Mouse (Mus musculus): ENCODE results near the gene Hoxd10. TPM values are rescaled to one million over a fixed set of nuclear protein-coding genes. Genes with fewer than 3 reads are reported as not detected.

The Hoxd10 gene
- total and polyA plus RNA-seq, 2 experiments from 2014 or later = not detected

GRCm38 (mm10) chr2:74680561-74681398 is 10.9 kb upstream of the Hoxd10 start:
- no peak for TF ChIP-seq EP300 (IDR thresholded peaks at IDR 0.05; ENCODE audit: low read depth)
- no peak for TF ChIP-seq CTCF (IDR thresholded peaks at IDR 0.05; ENCODE audit: low read depth)
- DNase-seq (ENCODE audit: low spot score) = no peak
- no peaks in the 10 kb centered on the region for H3K9me3 ChIP-seq (replicated peaks; ENCODE audit: control insufficient read depth, low read length)
- H3K4me1 ChIP-seq (ENCODE audit: control insufficient read depth, insufficient read depth) = peaks cover 9% of the 10 kb centered on the region; the same call in 1 of the 2 replicates
- H3K27me3 ChIP-seq (ENCODE audit: control insufficient read depth, insufficient read depth, low read length) = peaks cover 100% of the 10 kb centered on the region
- no peaks in the 10 kb centered on the region for H3K36me3 ChIP-seq (replicated peaks; ENCODE audit: control insufficient read depth, insufficient read depth, low read length)
- H3K27ac ChIP-seq (ENCODE audit: low read depth) = no peak overlapping the region
- H3K4me3 ChIP-seq (ENCODE audit: low read depth, low read length) = no peak overlapping the region
- 3% methylated on average over 21 of the region's 21 CpGs for WGBS
- no peak overlapping the region for H3K4me2 ChIP-seq (ENCODE audit: low read depth, low read length)
- no peak for ATAC-seq (ENCODE audit: insufficient read depth, low read depth)
- H3K9ac ChIP-seq (replicated peaks; ENCODE audit: low read depth, low read length) = no peak overlapping the region

GRCm38 (mm10) chr2:74681594-74682531 is 9.9 kb upstream of the Hoxd10 start:
- H3K36me3 ChIP-seq (replicated peaks; ENCODE audit: control insufficient read depth, insufficient read depth, low read length) = no peaks in the 10 kb centered on the region
- no peak overlapping the region for H3K27ac ChIP-seq (ENCODE audit: low read depth)
- peak overlapping the region; percentile 33 for H3K4me2 ChIP-seq (ENCODE audit: low read depth, low read length)
- TF ChIP-seq CTCF (IDR thresholded peaks at IDR 0.05; ENCODE audit: low read depth) (no peak), EP300 (IDR thresholded peaks at IDR 0.05; ENCODE audit: low read depth) (no peak)
- DNase-seq (ENCODE audit: low spot score) (no peak), ATAC-seq (ENCODE audit: insufficient read depth, low read depth) (no peak)
- under 1% methylated on average over 78 of the region's 78 CpGs for WGBS
- H3K4me1 ChIP-seq (ENCODE audit: control insufficient read depth, insufficient read depth) = peaks cover 9% of the 10 kb centered on the region; the same call in 1 of the 2 replicates
- H3K27me3 ChIP-seq (ENCODE audit: control insufficient read depth, insufficient read depth, low read length) = peaks cover 99% of the 10 kb centered on the region
- peak overlapping the region; percentile 36 for H3K4me3 ChIP-seq (ENCODE audit: low read depth, low read length)
- H3K9ac ChIP-seq (replicated peaks; ENCODE audit: low read depth, low read length) = no peak overlapping the region
- no peaks in the 10 kb centered on the region for H3K9me3 ChIP-seq (replicated peaks; ENCODE audit: control insufficient read depth, low read length)

- no peak for DNase-seq (ENCODE audit: low spot score)
- Histone ChIP-seq H3K4me2 (ENCODE audit: low read depth, low read length) (peak overlapping the region; percentile 33), H3K4me3 (ENCODE audit: low read depth, low read length) (peak overlapping the region; percentile 36), H3K9ac (replicated peaks; ENCODE audit: low read depth, low read length) (no peak overlapping the region), H3K4me1 (ENCODE audit: control insufficient read depth, insufficient read depth) (peaks cover 9% of the 10 kb centered on the region; the same call in 1 of the 2 replicates), H3K36me3 (replicated peaks; ENCODE audit: control insufficient read depth, insufficient read depth, low read length) (no peaks in the 10 kb centered on the region), H3K27me3 (ENCODE audit: control insufficient read depth, insufficient read depth, low read length) (peaks cover 99% of the 10 kb centered on the region), H3K27ac (ENCODE audit: low read depth) (no peak overlapping the region), H3K9me3 (replicated peaks; ENCODE audit: control insufficient read depth, low read length) (no peaks in the 10 kb centered on the region)
- WGBS = 1% methylated on average over 45 of the region's 51 CpGs
- no peak for ATAC-seq (ENCODE audit: insufficient read depth, low read depth)
- no peak for TF ChIP-seq EP300 (IDR thresholded peaks at IDR 0.05; ENCODE audit: low read depth)
- no peak for TF ChIP-seq CTCF (IDR thresholded peaks at IDR 0.05; ENCODE audit: low read depth)
Measured at GRCm38 (mm10) chr2:74682796-74683195, 8.9 kb upstream of the Hoxd10 start.

GRCm38 (mm10) chr2:74683471-74683951 is 8.2 kb upstream of the Hoxd10 start:
- TF ChIP-seq CTCF (IDR thresholded peaks at IDR 0.05; ENCODE audit: low read depth) (no peak), EP300 (IDR thresholded peaks at IDR 0.05; ENCODE audit: low read depth) (no peak)
- H3K4me1 ChIP-seq (ENCODE audit: control insufficient read depth, insufficient read depth) = peaks cover 9% of the 10 kb centered on the region; the same call in 1 of the 2 replicates
- H3K4me3 ChIP-seq (ENCODE audit: low read depth, low read length) = no peak overlapping the region
- ATAC-seq (ENCODE audit: insufficient read depth, low read depth) (no peak; the same call in 1 of the 2 replicates), DNase-seq (ENCODE audit: low spot score) (no peak)
- no peaks in the 10 kb centered on the region for H3K36me3 ChIP-seq (replicated peaks; ENCODE audit: control insufficient read depth, insufficient read depth, low read length)
- no peak overlapping the region for H3K4me2 ChIP-seq (ENCODE audit: low read depth, low read length)
- H3K9me3 ChIP-seq (replicated peaks; ENCODE audit: control insufficient read depth, low read length) = no peaks in the 10 kb centered on the region
- 3% methylated on average over 18 of the region's 18 CpGs for WGBS
- no peak overlapping the region for H3K27ac ChIP-seq (ENCODE audit: low read depth)
- H3K9ac ChIP-seq (replicated peaks; ENCODE audit: low read depth, low read length) = no peak overlapping the region
- H3K27me3 ChIP-seq (ENCODE audit: control insufficient read depth, insufficient read depth, low read length) = peaks cover 99% of the 10 kb centered on the region

GRCm38 (mm10) chr2:74684106-74684505 is 7.6 kb upstream of the Hoxd10 start:
- H3K4me2 ChIP-seq (ENCODE audit: low read depth, low read length) = no peak overlapping the region
- 7% methylated on average over 12 of the region's 12 CpGs for WGBS
- TF ChIP-seq EP300 (IDR thresholded peaks at IDR 0.05; ENCODE audit: low read depth) (no peak), CTCF (IDR thresholded peaks at IDR 0.05; ENCODE audit: low read depth) (no peak)
- no peak overlapping the region for H3K27ac ChIP-seq (ENCODE audit: low read depth)
- peaks cover 99% of the 10 kb centered on the region for H3K27me3 ChIP-seq (ENCODE audit: control insufficient read depth, insufficient read depth, low read length)
- H3K9ac ChIP-seq (replicated peaks; ENCODE audit: low read depth, low read length) = no peak overlapping the region
- no peaks in the 10 kb centered on the region for H3K36me3 ChIP-seq (replicated peaks; ENCODE audit: control insufficient read depth, insufficient read depth, low read length)
- H3K4me3 ChIP-seq (ENCODE audit: low read depth, low read length) = no peak overlapping the region
- ATAC-seq (ENCODE audit: insufficient read depth, low read depth) (no peak), DNase-seq (ENCODE audit: low spot score) (no peak)
- H3K9me3 ChIP-seq (replicated peaks; ENCODE audit: control insufficient read depth, low read length) = no peaks in the 10 kb centered on the region
- H3K4me1 ChIP-seq (ENCODE audit: control insufficient read depth, insufficient read depth) = peaks cover 9% of the 10 kb centered on the region; the same call in 1 of the 2 replicates
